Mouse (Mus musculus) lung, adult 2 months (tissue): Measurements from ENCODE around the gene Prkg1. TPM values are rescaled to one million over a fixed set of nuclear protein-coding genes. Genes with fewer than 3 reads are reported as not detected.

Experiments used
- DNase-seq: peaks from one replicate; pipeline ENCODE4 v3.0.0; 2022
- H3K4me1 ChIP-seq: fragments of 200-500 bp; 2 replicates; pipeline ENCODE4 v1.6.1; 2011; ENCODE audit warnings: low read length; ENCODE audit not compliant: control insufficient read depth, insufficient read depth
- H3K4me3 ChIP-seq: fragments of 200-500 bp; replicated peaks from 2 replicates; pipeline ENCODE3; 2011; ENCODE audit warnings: low read depth, mild to moderate bottlenecking, control low read depth, low read length; ENCODE audit errors: extremely low read depth
- CTCF ChIP-seq: fragments of 200-500 bp; IDR thresholded peaks from 2 replicates; pipeline ENCODE4 v1.5.1; 2011; ENCODE audit warnings: mild to moderate bottlenecking, low read length, control low read depth; ENCODE audit not compliant: insufficient read depth
- POLR2A ChIP-seq: fragments of 200-500 bp; IDR thresholded peaks from 2 replicates; pipeline ENCODE4 v1.6.1; 2011; ENCODE audit warnings: low read depth, mild to moderate bottlenecking, control low read depth, low read length, borderline replicate concordance; ENCODE audit errors: extremely low read depth
- WGBS: fragments of 180-500 bp; shearing (Covaris S2); methylation state at CpG from one replicate; pipeline ENCODE4 v1.1.7; 2018; 5-methylcytosine and 5-hydroxymethylcytosine counted together
- polyA plus RNA-seq: library from polyadenylated mRNA; depleted of rRNA; stranded (reverse); fragments of >200 nt; gene quantifications from 2 replicates; pipeline ENCODE4 v1.2.3, GENCODE M21; 2012

Gene Prkg1
- polyA plus RNA-seq, 1 experiment: 6.0 TPM

GRCm38 (mm10) chr19:31590701-31591100, 174.1 kb downstream of the Prkg1 start:
- TF ChIP-seq CTCF (no peak), POLR2A (no peak)
- DNase-seq: no peak

DNA sequence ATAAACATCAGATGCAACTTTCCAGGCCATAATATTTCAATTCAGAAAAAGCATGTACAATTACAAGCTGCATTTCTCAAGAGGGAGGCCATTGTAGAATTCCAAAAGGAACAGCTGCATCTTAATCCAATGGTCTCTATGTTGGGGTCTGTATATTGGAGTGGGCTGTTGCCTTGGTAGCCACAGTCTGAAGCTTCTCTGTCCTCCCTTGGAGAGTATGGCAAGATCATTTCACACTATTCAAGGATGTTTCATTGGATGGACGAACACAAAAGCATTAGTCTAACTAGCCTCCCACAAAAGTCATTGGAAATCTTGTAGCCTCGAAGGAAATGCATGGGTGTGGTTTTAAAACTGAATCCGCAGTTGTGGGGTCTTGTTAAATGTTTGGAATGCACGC, 187.7 kb downstream of the Prkg1 start:
- H3K4me1 ChIP-seq: no peaks in the 10 kb centered on the region
- WGBS: 69% methylated on average over 4 of the region's 4 CpGs
- no peak for TF ChIP-seq POLR2A
- TF ChIP-seq CTCF: no peak
- H3K4me3 ChIP-seq: no peak overlapping the region
- no peak for DNase-seq

More at GRCm38 (mm10) chr19:31590701-31591100, 174.1 kb downstream of the Prkg1 start:
- Histone ChIP-seq H3K4me3 (no peak overlapping the region), H3K4me1 (no peaks in the 10 kb centered on the region)
- WGBS: 93% methylated on average over 5 of the region's 5 CpGs

DNA sequence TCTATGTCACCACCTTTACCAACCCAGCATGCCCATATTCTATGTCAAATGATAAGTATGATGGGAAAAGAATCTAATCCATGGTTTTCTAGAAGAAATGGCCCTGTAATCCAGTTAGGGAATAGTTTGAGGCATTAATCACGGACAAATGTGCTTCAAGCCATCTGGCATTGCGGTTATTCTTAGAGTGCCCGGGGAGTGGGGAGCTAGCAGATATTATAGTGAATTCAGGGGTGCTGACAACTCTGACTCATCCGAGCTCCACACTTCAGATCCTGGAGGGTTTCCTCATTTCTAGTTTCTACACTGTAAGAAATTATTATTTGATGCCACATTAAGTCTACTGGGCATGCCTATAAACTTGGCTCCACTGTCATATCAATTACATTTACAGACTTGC, 200.5 kb downstream of the Prkg1 start:
- H3K4me1 ChIP-seq: no peaks in the 10 kb centered on the region
- H3K4me3 ChIP-seq: no peak overlapping the region
- no peak for TF ChIP-seq POLR2A
- no peak for DNase-seq
- WGBS: 89% methylated on average over 4 of the region's 4 CpGs

DNA sequence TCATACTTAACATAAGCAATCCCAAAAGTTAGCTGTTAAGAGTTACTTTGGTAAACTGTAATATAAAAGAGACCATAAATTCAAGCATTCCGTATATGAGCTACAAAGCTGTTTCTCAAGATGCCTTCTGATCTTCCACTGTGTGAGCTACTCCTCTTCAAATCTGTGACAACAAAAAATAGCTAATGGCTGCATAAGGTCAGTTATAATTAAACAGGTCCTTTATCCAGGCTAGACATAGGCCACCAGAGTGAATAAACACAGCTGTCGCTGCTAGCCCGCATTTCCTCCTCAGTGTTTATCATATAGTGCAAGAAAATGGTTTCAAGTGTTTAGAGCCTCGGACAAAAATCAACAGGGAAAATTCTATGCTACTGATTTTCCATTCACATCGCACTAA, 218.8 kb downstream of the Prkg1 start:
- H3K4me3 ChIP-seq: no peak overlapping the region
- no peaks in the 10 kb centered on the region for H3K4me1 ChIP-seq
- WGBS: 48% methylated on average over 5 of the region's 5 CpGs
- no peak for TF ChIP-seq POLR2A
- TF ChIP-seq CTCF: no peak
- no peak for DNase-seq

- 44% methylated on average over 7 of the region's 7 CpGs for WGBS
- TF ChIP-seq POLR2A (no peak), CTCF (no peak)
- H3K4me1 ChIP-seq: peaks cover 6% of the 10 kb centered on the region
- DNase-seq: no peak
- no peak overlapping the region for H3K4me3 ChIP-seq
Observed at GRCm38 (mm10) chr19:31531249-31531740, 233.5 kb downstream of the Prkg1 start.

DNA sequence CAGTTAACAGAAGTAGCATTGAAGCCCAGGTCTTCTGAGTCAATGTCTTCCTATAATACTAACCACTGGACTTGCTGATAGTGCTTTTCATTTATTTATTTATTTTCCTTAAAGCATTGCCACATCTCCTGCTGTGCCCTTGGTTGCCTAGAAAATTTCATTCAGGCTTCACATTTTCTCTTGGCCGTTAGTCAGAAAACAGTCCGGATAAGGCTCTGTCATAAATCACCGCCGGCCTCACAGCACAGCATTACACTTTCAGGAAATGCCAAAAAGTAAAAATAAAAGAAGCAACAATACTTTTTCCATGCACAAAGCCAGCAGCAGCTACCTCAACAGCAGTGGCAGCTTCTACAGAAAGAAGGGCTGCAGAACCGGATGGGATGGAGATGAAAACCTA, 234.2 kb downstream of the Prkg1 start:
- 31% methylated on average over 5 of the region's 5 CpGs for WGBS
- no peak for TF ChIP-seq POLR2A
- no peak for TF ChIP-seq CTCF
- H3K4me3 ChIP-seq: no peak overlapping the region
- no peak for DNase-seq
- peaks cover 6% of the 10 kb centered on the region for H3K4me1 ChIP-seq

DNA sequence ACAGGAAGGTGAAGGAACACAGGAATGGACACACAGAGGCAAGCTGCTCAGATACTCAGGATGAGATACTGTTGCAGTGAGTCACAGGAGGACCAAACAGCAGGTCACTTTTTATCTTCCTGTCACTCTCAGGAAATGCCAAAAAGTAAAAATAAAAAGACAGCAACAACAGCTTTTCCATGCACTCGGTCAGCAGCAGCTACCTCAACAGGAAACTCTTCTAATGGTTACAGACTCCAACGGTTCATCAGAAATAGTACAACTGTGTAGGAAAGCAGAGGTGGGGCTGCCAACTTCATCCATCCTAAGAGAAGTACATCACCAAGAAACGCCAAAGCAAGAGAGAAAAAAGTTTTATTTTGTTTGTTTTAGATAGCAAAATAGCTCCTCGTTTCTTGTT, 234.9 kb downstream of the Prkg1 start:
- no peak overlapping the region for H3K4me3 ChIP-seq
- no peak for DNase-seq
- 8% methylated on average over 4 of the region's 4 CpGs for WGBS
- peaks cover 6% of the 10 kb centered on the region for H3K4me1 ChIP-seq
- no peak for TF ChIP-seq POLR2A
- TF ChIP-seq CTCF: no peak

GRCm38 (mm10) chr19:31514490-31514889, 250.3 kb downstream of the Prkg1 start:
- Histone ChIP-seq H3K4me3 (no peak overlapping the region), H3K4me1 (no peaks in the 10 kb centered on the region)
- TF ChIP-seq POLR2A: no peak
- TF ChIP-seq CTCF: no peak
- WGBS: 77% methylated on average over 2 of the region's 2 CpGs
- DNase-seq: no peak

DNA sequence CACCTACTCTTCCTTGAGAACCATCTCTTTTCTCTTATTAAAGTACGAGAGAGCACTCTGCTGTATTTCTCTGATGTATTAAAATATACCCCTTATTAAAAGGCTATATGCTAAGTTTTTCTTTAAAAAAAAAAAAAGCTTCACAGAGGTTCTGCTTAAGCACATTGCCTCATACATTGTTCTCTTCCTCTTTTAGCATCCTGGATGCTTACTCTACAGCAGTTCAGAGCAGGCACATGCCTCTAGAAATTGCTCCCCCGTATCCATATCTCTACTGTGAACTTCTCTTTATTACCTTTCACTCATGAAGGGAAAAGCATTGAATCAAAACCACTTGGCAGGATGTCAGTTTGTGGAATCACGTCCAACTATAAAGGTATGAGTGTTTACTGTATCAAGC, 257.0 kb downstream of the Prkg1 start:
- no peak for TF ChIP-seq CTCF
- no peak for TF ChIP-seq POLR2A
- no peak overlapping the region for H3K4me3 ChIP-seq
- DNase-seq: no peak
- WGBS: 48% methylated on average over 3 of the region's 3 CpGs
- H3K4me1 ChIP-seq: no peaks in the 10 kb centered on the region

DNA sequence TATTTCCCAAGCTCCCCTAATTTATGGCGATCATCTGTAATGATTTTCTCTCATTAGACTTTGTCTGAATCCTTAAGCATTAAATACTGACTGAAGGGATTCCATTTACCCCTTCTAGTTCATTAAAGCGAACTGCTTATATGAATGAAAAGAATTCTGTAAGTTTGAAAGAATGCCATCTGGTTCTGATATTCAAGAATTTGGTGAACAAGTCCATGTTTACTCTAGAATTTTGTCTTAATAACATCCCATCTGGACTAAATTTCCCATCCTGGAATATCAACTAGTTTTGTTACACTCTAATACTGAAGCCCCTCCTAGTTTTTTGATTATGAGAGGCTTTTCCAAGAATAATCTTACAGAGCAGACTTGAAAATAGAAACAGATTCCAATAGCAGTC, 258.5 kb downstream of the Prkg1 start:
- WGBS: 80% methylated on average over 2 of the region's 2 CpGs
- DNase-seq: no peak
- TF ChIP-seq CTCF (no peak), POLR2A (no peak)
- no peaks in the 10 kb centered on the region for H3K4me1 ChIP-seq
- H3K4me3 ChIP-seq: no peak overlapping the region
